ENCODE assay signal across 8 mouse cellular contexts in genomic region chr9:21037481-21037891, GRCm38 (mm10). TPM values are rescaled to one million over a fixed set of nuclear protein-coding genes. Genes with fewer than 3 reads are reported as not detected.
DNase-seq lines count a peak whose midpoint lies in the region; ATAC-seq and TF ChIP-seq lines count a peak whose summit lies in the region.
"Had no signal": no experiment of that assay in that cellular context is flagged by ENCODE, and none has a peak within 500 bp of the region (broad histone marks: within the 10 kb centered on the region; RNA-seq: fewer than 3 reads in every experiment).

No protein-coding gene starts in this region.

- peaks cover 39% of the 10 kb centered on the region for H3K4me1 ChIP-seq in liver, embryonic 11.5 days (replicated peaks; ENCODE audit: control insufficient read depth, insufficient read depth, low read length)
- peaks cover 3% of the 10 kb centered on the region; the same call in 1 of the 2 replicates for H3K4me1 ChIP-seq in embryonic fibroblast, embryonic 13.5 days (ENCODE audit: control insufficient read depth, insufficient read depth, low read length)
- peaks cover 25% of the 10 kb centered on the region for H3K4me1 ChIP-seq in hindbrain, embryonic 12.5 days
- peaks cover 24% of the 10 kb centered on the region for H3K4me1 ChIP-seq in limb, embryonic 11.5 days (ENCODE audit: control insufficient read depth, insufficient read depth, low read length)

- H3K4me3 ChIP-seq in liver, embryonic 11.5 days (ENCODE audit: low read depth, low read length), result peak overlapping the region; percentile 26
- H3K4me3 ChIP-seq in embryonic fibroblast, embryonic 13.5 days (ENCODE audit: insufficient read depth, low read length), result no peak overlapping the region
- peak overlapping the region; percentile 38 for H3K4me3 ChIP-seq in hindbrain, embryonic 12.5 days
- peak overlapping the region; percentile 34 for H3K4me3 ChIP-seq in limb, embryonic 11.5 days (ENCODE audit: low read depth, low read length)

- H3K4me2 ChIP-seq in liver, embryonic 11.5 days, result peak overlapping the region; percentile 59
- H3K4me2 ChIP-seq in hindbrain, embryonic 12.5 days (replicated peaks), result peak overlapping the region; percentile 61
- H3K4me2 ChIP-seq in limb, embryonic 11.5 days (ENCODE audit: low read depth, severe bottlenecking), result peak overlapping the region; percentile 66

- H3K9me3 ChIP-seq in liver, embryonic 11.5 days (ENCODE audit: control insufficient read depth, low read length), result peaks cover 3% of the 10 kb centered on the region; the same call in 1 of the 2 replicates
- no peaks in the 10 kb centered on the region for H3K9me3 ChIP-seq in hindbrain, embryonic 12.5 days (replicated peaks)
- no peaks in the 10 kb centered on the region for H3K9me3 ChIP-seq in limb, embryonic 11.5 days (ENCODE audit: control insufficient read depth, low read length)

- no peaks in the 10 kb centered on the region for H3K36me3 ChIP-seq in liver, embryonic 11.5 days (ENCODE audit: control insufficient read depth, insufficient read depth, low read length)
- H3K36me3 ChIP-seq in hindbrain, embryonic 12.5 days, result no peaks in the 10 kb centered on the region
- H3K36me3 ChIP-seq in limb, embryonic 11.5 days (ENCODE audit: control insufficient read depth, insufficient read depth, low read length), result no peaks in the 10 kb centered on the region

- 6% methylated on average over 31 of the region's 31 CpGs for WGBS in liver, embryonic 11.5 days
- 2% methylated on average over 31 of the region's 31 CpGs for WGBS in hindbrain, embryonic 12.5 days
- 3% methylated on average over 31 of the region's 31 CpGs for WGBS in limb, embryonic 11.5 days

- H3K27ac ChIP-seq in liver, embryonic 11.5 days (ENCODE audit: low read depth, low read length), result no peak overlapping the region
- no peak overlapping the region for H3K27ac ChIP-seq in embryonic fibroblast, embryonic 13.5 days (ENCODE audit: insufficient read depth, low read length)
- no peak overlapping the region for H3K27ac ChIP-seq in hindbrain, embryonic 12.5 days
- no peak overlapping the region for H3K27ac ChIP-seq in limb, embryonic 11.5 days (replicated peaks; ENCODE audit: low read depth, low read length)

- TF ChIP-seq CTCF in embryonic fibroblast, embryonic 13.5 days (IDR thresholded peaks at IDR 0.05; ENCODE audit: borderline replicate concordance, insufficient read depth, low read length), result no peak

- no peak overlapping the region for H3K9ac ChIP-seq in liver, embryonic 11.5 days (ENCODE audit: low read depth, low read length)
- peak overlapping the region; percentile 57; the same call in 1 of the 2 replicates for H3K9ac ChIP-seq in hindbrain, embryonic 12.5 days
- peak overlapping the region; percentile 55 for H3K9ac ChIP-seq in limb, embryonic 11.5 days (ENCODE audit: low read length)

- H3K27me3 ChIP-seq in liver, embryonic 11.5 days (replicated peaks; ENCODE audit: control insufficient read depth, insufficient read depth, low read length), result peaks cover 66% of the 10 kb centered on the region
- H3K27me3 ChIP-seq in hindbrain, embryonic 12.5 days, result peaks cover 86% of the 10 kb centered on the region
- H3K27me3 ChIP-seq in limb, embryonic 11.5 days (ENCODE audit: control insufficient read depth, insufficient read depth, low read length), result peaks cover 72% of the 10 kb centered on the region

- peak; percentile 33; the same call in 1 of the 2 replicates for TF ChIP-seq POLR2A in embryonic fibroblast, embryonic 13.5 days (IDR thresholded peaks at IDR 0.05; ENCODE audit: low read depth, low read length)

- ATAC-seq in liver, embryonic 11.5 days (replicated peaks; ENCODE audit: low FRiP score), result no peak
- peak; percentile 41 for ATAC-seq in hindbrain, embryonic 12.5 days (ENCODE audit: low FRiP score)
- ATAC-seq in limb, embryonic 11.5 days (ENCODE audit: insufficient number of reproducible peaks, low FRiP score, low TSS enrichment, low read depth), result no peak
- ATAC-seq in erythroblast, adult 5-6 weeks (replicated peaks; ENCODE audit: low FRiP score, poor library complexity, severe bottlenecking), result no peak

- DNase-seq in liver, embryonic 11.5 days (ENCODE audit: low spot score), result no peak
- DNase-seq in liver, result no peak
- peak; percentile 50 for DNase-seq in limb, embryonic 11.5 days (ENCODE audit: low spot score)
- peak; percentile 45 for DNase-seq in retina, embryonic 14.5 days (ENCODE audit: low spot score)

RNA-seq across cellular contexts. Expression of gene Icam5, which starts 5.6 kb away (rescaled TPM):
- 0.37 and 0.44 TPM in 2 replicates for polyA plus RNA-seq in liver, embryonic 11.5 days (2014; fragmentation: Nextera tagmentation; extraction: Ambion mirVana)
- 0.82 and 1.0 TPM in 2 replicates for polyA plus RNA-seq in embryonic fibroblast, embryonic 13.5 days (2011; ENCODE audit: insufficient read length, low read depth, missing spikeins)
- polyA plus RNA-seq in hindbrain, embryonic 12.5 days (2016; fragmentation: Nextera tagmentation; extraction: Ambion mirVana), result 0.13 and 0.23 TPM in 2 replicates
- not detected in 2 replicates for polyA plus RNA-seq in limb, embryonic 11.5 days (2014; fragmentation: Nextera tagmentation; extraction: Ambion mirVana)
- 0.58 TPM in 1 of 2 replicates, not detected in the other for total RNA-seq in erythroblast, adult 5-6 weeks (2015; ENCODE audit: low replicate concordance)
- 4.7 and 5.4 TPM in 2 replicates for total RNA-seq in erythroblast, adult 5-6 weeks (2017; ENCODE audit: low replicate concordance)

RNA-seq across cellular contexts. Expression of gene Icam4, which starts 8.3 kb away (rescaled TPM):
- polyA plus RNA-seq in liver, embryonic 11.5 days (2014; fragmentation: Nextera tagmentation; extraction: Ambion mirVana), result 146 and 147 TPM in 2 replicates
- not detected in 2 replicates for polyA plus RNA-seq in embryonic fibroblast, embryonic 13.5 days (2011; ENCODE audit: insufficient read length, low read depth, missing spikeins)
- polyA plus RNA-seq in hindbrain, embryonic 12.5 days (2016; fragmentation: Nextera tagmentation; extraction: Ambion mirVana), result 1.7 and 2.1 TPM in 2 replicates
- polyA plus RNA-seq in limb, embryonic 11.5 days (2014; fragmentation: Nextera tagmentation; extraction: Ambion mirVana), result 3.6 and 5.3 TPM in 2 replicates
- total RNA-seq in erythroblast, adult 5-6 weeks (2015; ENCODE audit: low replicate concordance), result 39.2 and 40.8 TPM in 2 replicates
- 20.6 and 35.8 TPM in 2 replicates for total RNA-seq in erythroblast, adult 5-6 weeks (2017; ENCODE audit: low replicate concordance)

RNA-seq across cellular contexts. Expression of gene Icam1, which starts 21.7 kb away (rescaled TPM):
- 12.2 and 13.0 TPM in 2 replicates for polyA plus RNA-seq in liver, embryonic 11.5 days (2014; fragmentation: Nextera tagmentation; extraction: Ambion mirVana)
- polyA plus RNA-seq in embryonic fibroblast, embryonic 13.5 days (2011; ENCODE audit: insufficient read length, low read depth, missing spikeins), result 15.4 and 18.9 TPM in 2 replicates
- polyA plus RNA-seq in hindbrain, embryonic 12.5 days (2016; fragmentation: Nextera tagmentation; extraction: Ambion mirVana), result 5.2 and 5.5 TPM in 2 replicates
- polyA plus RNA-seq in limb, embryonic 11.5 days (2014; fragmentation: Nextera tagmentation; extraction: Ambion mirVana), result 5.5 and 8.3 TPM in 2 replicates
- 0.84 and 1.2 TPM in 2 replicates for total RNA-seq in erythroblast, adult 5-6 weeks (2015; ENCODE audit: low replicate concordance)
- 2.2 and 2.3 TPM in 2 replicates for total RNA-seq in erythroblast, adult 5-6 weeks (2017; ENCODE audit: low replicate concordance)

RNA-seq across cellular contexts. Expression of gene Zglp1, which starts 29.4 kb away (rescaled TPM):
- 0.67 and 1.4 TPM in 2 replicates for polyA plus RNA-seq in liver, embryonic 11.5 days (2014; fragmentation: Nextera tagmentation; extraction: Ambion mirVana)
- not detected in 2 replicates for polyA plus RNA-seq in embryonic fibroblast, embryonic 13.5 days (2011; ENCODE audit: insufficient read length, low read depth, missing spikeins)
- polyA plus RNA-seq in hindbrain, embryonic 12.5 days (2016; fragmentation: Nextera tagmentation; extraction: Ambion mirVana), result 2.4 TPM in 1 of 2 replicates, not detected in the other
- polyA plus RNA-seq in limb, embryonic 11.5 days (2014; fragmentation: Nextera tagmentation; extraction: Ambion mirVana), result 1.4 and 2.4 TPM in 2 replicates
- not detected in 2 replicates for total RNA-seq in erythroblast, adult 5-6 weeks (2015; ENCODE audit: low replicate concordance)
- not detected in 2 replicates for total RNA-seq in erythroblast, adult 5-6 weeks (2017; ENCODE audit: low replicate concordance)
- total RNA-seq: left cerebral cortex, adult 18-20 months had no signal

RNA-seq across cellular contexts. Expression of gene Mrpl4, which starts 34.9 kb away (rescaled TPM):
- polyA plus RNA-seq in liver, embryonic 11.5 days (2014; fragmentation: Nextera tagmentation; extraction: Ambion mirVana), result 138 and 145 TPM in 2 replicates
- polyA plus RNA-seq in embryonic fibroblast, embryonic 13.5 days (2011; ENCODE audit: insufficient read length, low read depth, missing spikeins), result 43.7 and 43.9 TPM in 2 replicates
- 103 and 106 TPM in 2 replicates for polyA plus RNA-seq in hindbrain, embryonic 12.5 days (2016; fragmentation: Nextera tagmentation; extraction: Ambion mirVana)
- 163 and 169 TPM in 2 replicates for polyA plus RNA-seq in limb, embryonic 11.5 days (2014; fragmentation: Nextera tagmentation; extraction: Ambion mirVana)
- total RNA-seq in erythroblast, adult 5-6 weeks (2015; ENCODE audit: low replicate concordance), result 7.9 and 19.0 TPM in 2 replicates
- 6.8 and 11.4 TPM in 2 replicates for total RNA-seq in erythroblast, adult 5-6 weeks (2017; ENCODE audit: low replicate concordance)

Comparison
In these comparisons a context has a peak if more than half of its experiments do, and no peak if none do; other contexts are left out.
1. DNase-seq: peak in limb, embryonic 11.5 days (single experiment) and retina, embryonic 14.5 days (single experiment); none in liver, embryonic 11.5 days (single experiment) and liver (single experiment).
2. RNA of gene Icam4, which starts 8.3 kb away (polyA plus RNA-seq): 146 to 147 TPM in liver, embryonic 11.5 days; 3.6 to 5.3 TPM in limb, embryonic 11.5 days, 1.7 to 2.1 TPM in hindbrain, embryonic 12.5 days and not detected in embryonic fibroblast, embryonic 13.5 days; every median in the first group is over 10 times any median in the second.
3. Peak in every context shown above with its lines, with median percentiles within 50 percentile points of each other: H3K4me2 ChIP-seq.